ENCODE assay signal across 25 mouse cellular contexts in the genomic region with DNA sequence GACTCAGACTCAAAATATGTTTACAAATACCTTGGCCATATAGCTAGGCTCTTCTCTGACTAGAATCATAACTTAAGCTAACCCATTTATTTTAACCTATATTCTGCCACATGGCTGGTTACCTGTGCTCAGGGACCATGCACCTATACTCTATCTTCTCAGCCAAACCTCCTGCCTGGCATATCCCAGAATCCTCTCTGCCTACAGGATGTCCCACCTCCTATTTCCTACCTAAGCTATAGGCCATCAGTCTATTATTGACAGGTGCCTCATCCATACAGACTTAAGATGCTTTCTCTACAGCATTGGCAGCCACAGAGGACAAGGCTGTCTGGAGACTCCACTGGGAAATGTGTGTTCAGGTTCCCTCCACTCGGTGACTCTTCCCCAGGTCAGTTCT.
DNase-seq lines count a peak whose midpoint lies in the region; ATAC-seq and TF ChIP-seq lines count a peak whose summit lies in the region.
"Had no signal": no experiment of that assay in that cellular context is flagged by ENCODE, and none has a peak within 500 bp of the region (broad histone marks: within the 10 kb centered on the region; RNA-seq: fewer than 3 reads in every experiment).

No protein-coding gene starts in this region.

- H3K27me3 ChIP-seq in heart, embryonic 11.5 days (ENCODE audit: control insufficient read depth, insufficient read depth, low read length), result no peaks in the 10 kb centered on the region
- H3K27me3 ChIP-seq in E14TG2a.4 (ENCODE audit: insufficient read depth, low read length), result no peaks in the 10 kb centered on the region

- H3K9me3 ChIP-seq in heart, embryonic 11.5 days (replicated peaks; ENCODE audit: control insufficient read depth, low read length), result no peaks in the 10 kb centered on the region
- H3K9me3 ChIP-seq in E14TG2a.4 (ENCODE audit: low read length), result no peaks in the 10 kb centered on the region
- H3K9me3 ChIP-seq: embryonic facial prominence, embryonic 10.5 days; forebrain, embryonic 13.5 days; hindbrain, embryonic 12.5 days had no signal

- no peak overlapping the region for H3K9ac ChIP-seq in heart, embryonic 11.5 days (ENCODE audit: low read depth, low read length)
- H3K9ac ChIP-seq: forebrain, embryonic 13.5 days; forebrain, postnatal 0 days; hindbrain, embryonic 12.5 days had no signal

- no peak for TF ChIP-seq CTCF in E14TG2a.4 (conservative IDR thresholded peaks at IDR 0.05; ENCODE audit: low read length)

- no peaks in the 10 kb centered on the region for H3K36me3 ChIP-seq in heart, embryonic 11.5 days (ENCODE audit: control insufficient read depth, insufficient read depth, low read length)
- H3K36me3 ChIP-seq in E14TG2a.4 (ENCODE audit: insufficient read depth, low read length), result no peaks in the 10 kb centered on the region
- H3K36me3 ChIP-seq: embryonic facial prominence, embryonic 10.5 days; hindbrain, embryonic 12.5 days had no signal

- WGBS in heart, embryonic 11.5 days (ENCODE audit: insufficient replicate concordance), result 85% methylated on average over 1 of the region's 1 CpGs

- H3K4me3 ChIP-seq in heart, embryonic 11.5 days (ENCODE audit: low read depth, low read length), result no peak overlapping the region
- peak overlapping the region; percentile 82 for H3K4me3 ChIP-seq in E14TG2a.4 (replicated peaks; ENCODE audit: low read length)
- H3K4me3 ChIP-seq: embryonic facial prominence, embryonic 10.5 days; forebrain, embryonic 13.5 days; gastrocnemius, adult 2 months; hindbrain, embryonic 12.5 days had no signal

- H3K27ac ChIP-seq in heart, embryonic 11.5 days (ENCODE audit: low read depth, low read length), result no peak overlapping the region
- H3K27ac ChIP-seq: forebrain, embryonic 13.5 days; gastrocnemius, adult 2 months; hindbrain, embryonic 12.5 days had no signal

- peaks cover 50% of the 10 kb centered on the region for H3K4me1 ChIP-seq in heart, embryonic 11.5 days (ENCODE audit: control insufficient read depth, insufficient read depth, low read length)
- peaks cover 80% of the 10 kb centered on the region for H3K4me1 ChIP-seq in E14TG2a.4 (replicated peaks; ENCODE audit: low read depth, low read length)

- DNase-seq in heart, adult 9 months (ENCODE audit: low spot score in 2 of 2), result no peak
- DNase-seq in 416B (ENCODE audit: low read depth) (peak; percentile 44), R1 (ENCODE audit: low read depth, low spot score) (peak; percentile 90)
- DNase-seq in frontal cortex, postnatal 25 days (ENCODE audit: low spot score in 2 of 2), result no peak
- no peak for DNase-seq in layer of hippocampus, postnatal 10 days (ENCODE audit: low spot score in 2 of 2)
- DNase-seq in embryo, embryonic 10 days (ENCODE audit: low spot score), result no peak
- DNase-seq: adrenal gland, postnatal 14 days; cerebellum, adult 11-12 months; cerebellum, adult 9-10 months; cerebellum, postnatal 36 days; forebrain, postnatal 0 days; gastrocnemius, adult 2 months; gastrocnemius, postnatal 36 days; heart, adult 18-20 months; heart, postnatal 36 days; kidney, adult 8-10 months had no signal

- no peak for ATAC-seq in heart, embryonic 11.5 days (replicated peaks; ENCODE audit: insufficient number of reproducible peaks, low FRiP score, low TSS enrichment)
- ATAC-seq: activated CD4-positive, CD25-positive, alpha-beta regulatory T cell, adult 4 months; forebrain, embryonic 13.5 days; forebrain, postnatal 0 days; hindbrain, embryonic 16.5 days; inflammation-experienced regulatory T-cells, adult 6 months; intestine, postnatal 0 days had no signal

- peak overlapping the region; percentile 6 for H3K4me2 ChIP-seq in heart, embryonic 11.5 days
- H3K4me2 ChIP-seq: forebrain, embryonic 13.5 days; hindbrain, embryonic 12.5 days had no signal

Comparison
In these comparisons a context has a peak if more than half of its experiments do, and no peak if none do; other contexts are left out.
1. DNase-seq: peak in 416B (single experiment) and R1 (single experiment); none in heart, adult 9 months (0 of 2), frontal cortex, postnatal 25 days (0 of 2), layer of hippocampus, postnatal 10 days (0 of 2) and embryo, embryonic 10 days (single experiment).